Mouse (Mus musculus): Measurements from ENCODE around the gene 2010111I01Rik.
A peak's percentile ranks its signal among the peaks of the same experiment; 100 is the strongest.
"Not testable (repeated sequence)": the region's sequence is repeated elsewhere in the genome, so short reads cannot be mapped to it uniquely, and the experiment has no call there.

Gene 2010111I01Rik

GRCm38 (mm10) chr13:62964640-62965311, at the start of gene 2010111I01Rik:
Gene 2010111I01Rik, plus strand, starts transcription at chr13:62964893.
- ATAC-seq (ENCODE audit: low TSS enrichment) = peak; percentile 94

DNA sequence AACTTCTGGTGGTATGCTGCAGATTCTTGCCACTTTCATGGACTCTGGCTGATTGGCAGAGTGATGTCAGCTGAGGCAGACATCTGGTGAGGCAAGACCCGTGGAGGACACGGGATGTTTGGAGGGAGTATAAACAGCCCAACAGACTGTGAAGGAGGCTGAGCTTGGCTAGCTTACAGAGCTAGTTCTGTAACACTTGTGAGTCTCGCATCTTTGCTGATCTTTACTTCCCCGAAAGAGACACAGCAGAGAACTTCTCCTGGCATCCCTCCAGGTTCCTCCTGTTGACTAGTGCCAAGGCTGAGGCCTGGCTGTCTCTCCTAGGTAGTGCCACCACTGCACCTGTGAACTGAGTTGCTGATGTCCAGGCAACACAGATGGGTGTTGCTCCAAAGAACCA, 48.0 kb upstream of the 2010111I01Rik start:
- no peak for ATAC-seq (ENCODE audit: low TSS enrichment)

GRCm38 (mm10) chr13:62917416-62918110, 47.1 kb upstream of the 2010111I01Rik start:
- ATAC-seq (ENCODE audit: low TSS enrichment) = no peak

GRCm38 (mm10) chr13:62919647-62920341, 44.9 kb upstream of the 2010111I01Rik start:
- ATAC-seq (ENCODE audit: low TSS enrichment) = peak; percentile 83

- ATAC-seq (ENCODE audit: low TSS enrichment) = no peak
These were observed 42.0 kb upstream of the 2010111I01Rik start for GRCm38 (mm10) chr13:62922645-62923044.

DNA sequence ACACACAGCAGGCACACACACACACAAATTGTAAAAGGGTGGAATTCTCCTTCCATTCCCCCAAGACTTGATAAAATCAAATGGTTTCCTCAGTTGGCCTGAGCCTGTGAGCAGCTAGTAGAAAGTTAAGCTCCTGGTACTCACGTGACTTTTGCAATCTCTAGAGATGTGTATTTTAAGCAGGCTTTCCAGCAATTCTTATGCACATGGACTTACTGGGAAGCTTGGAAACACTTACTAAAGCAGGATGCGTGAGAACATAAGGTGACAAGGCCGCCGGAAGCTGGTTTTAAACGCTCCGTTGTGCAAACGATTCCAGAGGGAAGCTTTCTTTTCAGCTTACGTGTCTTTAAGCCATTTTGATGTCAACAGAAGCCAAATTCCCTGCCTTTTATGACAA, 41.5 kb upstream of the 2010111I01Rik start:
- ATAC-seq (ENCODE audit: low TSS enrichment) = no peak

DNA sequence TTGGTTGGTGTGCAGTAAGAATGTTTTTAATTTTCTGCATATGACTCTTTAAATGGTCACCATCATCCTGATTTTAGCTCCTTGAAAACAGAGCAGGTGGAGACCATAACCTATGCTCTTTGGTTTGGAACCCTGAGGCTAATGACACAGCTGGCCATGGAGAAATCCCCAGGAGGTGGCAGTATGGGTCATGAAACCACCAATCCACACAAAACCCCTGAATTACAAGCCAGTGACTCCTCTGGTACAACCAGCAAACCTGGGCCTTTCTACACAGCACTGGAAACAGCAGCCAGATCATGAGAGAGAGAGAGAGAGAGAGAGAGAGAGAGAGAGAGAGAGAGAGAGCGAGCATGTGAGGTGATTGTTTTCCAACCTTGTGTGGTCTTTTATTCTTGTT, 38.2 kb upstream of the 2010111I01Rik start:
- ATAC-seq (ENCODE audit: low TSS enrichment) = peak; percentile 88

GRCm38 (mm10) chr13:62927470-62927869, 37.2 kb upstream of the 2010111I01Rik start:
- ATAC-seq (ENCODE audit: low TSS enrichment) = no peak

GRCm38 (mm10) chr13:62929144-62929543, 35.5 kb upstream of the 2010111I01Rik start:
- not testable (repeated sequence) for ATAC-seq (ENCODE audit: low TSS enrichment)

DNA sequence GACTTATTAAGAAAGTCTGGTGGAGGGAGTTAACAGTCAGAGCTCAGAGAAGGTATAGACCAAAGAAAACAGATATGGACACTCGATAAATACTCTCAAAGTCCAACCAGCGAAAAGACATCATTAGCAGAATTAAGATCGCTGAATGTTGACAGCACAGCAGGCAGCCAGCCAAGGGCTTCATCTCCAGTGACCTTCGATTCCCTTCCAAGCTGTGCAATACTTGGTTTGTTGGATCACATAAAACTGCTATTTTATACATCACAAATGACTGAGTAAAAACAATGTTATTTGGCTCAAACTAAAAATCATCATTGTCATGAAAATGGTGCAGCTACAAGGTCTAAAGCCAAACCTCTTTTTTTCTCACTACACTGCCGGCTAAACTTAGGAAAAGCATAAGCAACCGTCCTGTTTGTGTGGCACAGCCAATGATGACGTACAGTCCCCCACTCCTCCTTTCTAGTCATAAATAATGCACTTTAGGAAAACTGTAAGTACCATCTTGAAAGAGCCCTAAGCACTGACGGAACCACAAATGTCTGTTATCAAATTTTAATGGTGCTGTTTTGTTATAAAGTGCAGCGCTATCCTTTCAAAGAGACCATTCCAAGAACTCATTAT, 34.8 kb upstream of the 2010111I01Rik start:
- ATAC-seq (ENCODE audit: low TSS enrichment) = no peak

DNA sequence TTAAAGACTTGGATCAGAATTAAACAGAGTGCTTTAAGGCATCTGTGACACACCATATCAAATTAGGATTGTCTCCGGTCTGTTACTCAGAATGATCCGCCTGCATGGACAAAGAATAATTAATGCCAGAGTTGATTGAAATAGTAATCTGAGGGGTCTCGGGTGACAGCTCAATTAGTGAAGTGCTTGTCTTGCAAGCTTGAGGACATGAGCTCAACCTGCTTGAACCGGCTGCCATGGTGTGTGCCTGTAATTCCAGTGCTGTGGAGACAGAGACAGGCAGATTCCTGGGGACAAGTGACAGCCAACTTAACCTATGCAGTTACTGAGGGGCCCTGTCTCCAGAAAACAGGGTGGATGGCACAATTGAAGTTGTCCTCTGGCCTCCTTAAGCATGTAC, 32.2 kb upstream of the 2010111I01Rik start:
- no peak for ATAC-seq (ENCODE audit: low TSS enrichment)

GRCm38 (mm10) chr13:62939371-62939770, 25.3 kb upstream of the 2010111I01Rik start:
- no peak for ATAC-seq (ENCODE audit: low TSS enrichment)

DNA sequence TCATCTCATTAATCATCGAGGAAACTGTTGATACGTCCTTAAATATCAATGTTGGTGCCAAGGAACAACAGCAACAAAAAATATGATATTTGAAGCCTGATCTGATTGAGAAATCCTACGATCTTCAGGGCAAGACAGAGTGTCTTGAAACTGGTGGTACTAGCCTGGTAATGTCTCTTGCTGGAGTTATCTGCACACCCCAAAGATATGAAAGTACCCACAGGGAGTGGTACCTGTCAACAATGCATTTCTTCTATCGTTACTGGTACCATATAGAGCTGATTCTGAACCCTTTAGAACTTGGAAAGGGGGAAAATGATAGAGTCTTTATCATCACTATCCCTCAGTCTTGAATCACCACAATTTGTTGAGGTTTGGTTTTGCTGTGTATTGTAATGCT, 24.9 kb upstream of the 2010111I01Rik start:
- no peak for ATAC-seq (ENCODE audit: low TSS enrichment)

GRCm38 (mm10) chr13:62940721-62941120, 24.0 kb upstream of the 2010111I01Rik start:
- peak; percentile 97 for ATAC-seq (ENCODE audit: low TSS enrichment)

DNA sequence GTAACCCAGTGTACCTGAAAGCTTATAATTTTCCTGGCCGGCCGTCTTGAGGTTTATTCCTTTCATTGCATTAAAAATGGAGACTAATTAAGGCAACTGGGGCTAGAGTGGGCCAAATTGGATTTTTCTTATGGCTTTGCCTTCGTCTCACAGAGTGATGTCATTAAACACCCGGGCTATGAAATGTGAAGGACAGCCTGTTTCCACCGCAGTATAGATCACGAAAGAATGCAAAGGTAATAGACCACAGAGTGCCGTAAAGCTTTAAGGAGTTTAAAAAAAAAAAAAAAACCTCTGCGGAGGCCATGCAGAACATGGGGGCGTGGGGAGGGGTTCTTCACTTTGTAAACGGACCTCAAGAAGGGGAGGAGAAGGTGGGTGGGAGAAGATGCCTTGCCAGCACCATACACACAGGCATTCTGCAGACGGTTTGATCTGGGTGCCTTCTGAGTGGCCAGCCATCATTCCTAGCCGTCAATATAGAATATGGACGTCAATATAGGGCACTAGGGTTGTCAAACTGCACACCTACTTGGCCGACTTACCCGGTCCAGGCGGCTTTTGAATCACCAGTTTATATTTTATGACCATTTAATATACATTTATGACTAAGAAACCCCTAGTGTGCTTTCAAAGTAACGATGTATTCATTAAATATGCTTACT, 23.2 kb upstream of the 2010111I01Rik start:
- ATAC-seq (ENCODE audit: low TSS enrichment) = no peak

DNA sequence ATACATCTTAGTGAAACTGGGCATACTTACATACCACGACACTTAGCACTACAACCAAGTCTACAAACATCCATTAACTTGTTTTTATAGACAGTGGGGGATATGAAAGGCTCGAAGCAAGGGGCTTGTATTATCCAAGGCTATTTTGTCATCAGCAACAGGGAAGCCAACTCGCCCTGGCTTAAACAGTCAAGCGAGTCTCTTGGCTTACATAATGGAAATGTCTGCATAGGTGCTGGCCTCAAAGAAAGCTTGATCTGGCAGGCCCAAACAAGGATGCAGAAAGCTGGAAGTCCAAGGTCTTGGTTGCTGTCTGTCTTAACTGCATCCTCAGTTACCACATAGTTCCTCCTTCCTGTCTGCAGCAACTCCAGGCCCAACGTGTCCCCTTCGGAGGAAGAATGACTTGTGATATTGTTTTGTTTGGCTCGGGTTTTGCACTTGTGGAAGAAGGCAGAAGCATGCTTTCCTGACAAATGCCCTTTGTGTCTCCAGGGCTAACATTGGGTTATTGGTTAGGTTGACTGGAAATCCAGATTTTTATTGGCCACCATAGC, 21.3 kb upstream of the 2010111I01Rik start:
- no peak for ATAC-seq (ENCODE audit: low TSS enrichment)

DNA sequence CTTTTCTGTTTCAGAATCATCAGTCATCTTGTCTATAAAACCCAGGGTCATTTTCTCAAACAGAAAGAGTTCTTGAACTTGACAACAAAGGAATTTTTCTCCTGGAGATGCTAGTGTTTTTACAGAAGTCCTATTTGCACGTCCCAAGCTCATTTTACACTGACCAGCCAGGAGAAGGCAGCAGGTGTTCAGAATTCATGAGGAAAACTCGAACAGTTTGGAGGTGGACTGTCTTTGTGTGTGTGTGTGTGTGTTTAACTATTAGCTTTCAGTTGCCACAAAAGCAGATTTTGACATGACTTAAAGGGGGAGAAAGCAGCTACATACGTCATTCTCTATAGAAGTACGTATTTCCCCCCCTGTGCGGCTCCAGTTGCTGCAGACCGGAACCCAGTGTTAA, 20.6 kb upstream of the 2010111I01Rik start:
- ATAC-seq (ENCODE audit: low TSS enrichment) = no peak

DNA sequence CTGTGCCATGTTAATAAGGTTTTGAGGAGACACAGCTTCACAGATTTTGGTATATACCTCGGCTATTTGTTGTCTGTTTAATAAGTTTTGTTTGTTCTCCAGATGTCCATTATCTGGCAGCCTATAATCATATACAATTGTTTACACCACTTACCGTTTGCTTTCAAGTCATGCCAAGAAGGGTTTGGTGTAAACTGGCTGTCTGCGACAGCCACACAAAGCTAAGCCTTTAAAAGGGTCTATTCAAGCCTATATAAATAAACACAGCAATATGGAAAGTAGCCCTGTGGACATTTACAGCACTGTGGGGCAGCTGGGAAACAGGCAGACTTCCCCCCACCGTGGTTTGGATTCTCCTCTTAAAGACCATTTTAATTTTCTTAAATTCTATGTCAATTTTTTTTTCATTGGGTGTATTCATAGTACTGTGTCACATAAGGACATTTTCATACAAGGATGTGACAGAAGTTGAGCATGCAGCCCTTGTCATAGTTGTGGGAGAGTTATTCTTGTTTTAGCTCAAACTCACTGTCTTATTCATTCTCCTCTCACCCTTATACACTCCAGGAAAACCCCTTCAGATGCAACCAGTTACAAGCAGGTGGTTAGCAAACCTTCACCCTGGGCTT, 15.0 kb upstream of the 2010111I01Rik start:
- ATAC-seq (ENCODE audit: low TSS enrichment) = peak; percentile 89

GRCm38 (mm10) chr13:62951606-62952005, 13.1 kb upstream of the 2010111I01Rik start:
- no peak for ATAC-seq (ENCODE audit: low TSS enrichment)

DNA sequence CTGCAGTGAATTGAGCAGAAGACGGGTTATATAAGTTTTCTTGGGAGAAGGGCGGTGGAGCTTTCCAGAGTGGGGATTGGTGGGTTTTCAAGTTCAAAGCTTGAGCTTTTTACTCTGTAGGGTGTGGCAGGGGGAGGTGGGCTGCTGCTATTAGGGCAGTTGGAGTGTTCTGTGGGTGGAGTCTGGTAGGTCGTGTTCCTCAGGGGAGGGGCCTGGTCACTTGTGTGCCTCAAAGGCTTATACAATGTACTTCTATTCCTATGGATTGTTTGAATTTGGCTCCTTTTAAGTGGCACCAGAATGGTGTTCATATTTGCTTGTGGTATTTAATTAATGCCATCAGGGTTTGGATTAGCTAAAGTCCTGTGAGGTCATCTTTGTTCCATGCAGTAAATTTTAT, 12.6 kb upstream of the 2010111I01Rik start:
- no peak for ATAC-seq (ENCODE audit: low TSS enrichment)

DNA sequence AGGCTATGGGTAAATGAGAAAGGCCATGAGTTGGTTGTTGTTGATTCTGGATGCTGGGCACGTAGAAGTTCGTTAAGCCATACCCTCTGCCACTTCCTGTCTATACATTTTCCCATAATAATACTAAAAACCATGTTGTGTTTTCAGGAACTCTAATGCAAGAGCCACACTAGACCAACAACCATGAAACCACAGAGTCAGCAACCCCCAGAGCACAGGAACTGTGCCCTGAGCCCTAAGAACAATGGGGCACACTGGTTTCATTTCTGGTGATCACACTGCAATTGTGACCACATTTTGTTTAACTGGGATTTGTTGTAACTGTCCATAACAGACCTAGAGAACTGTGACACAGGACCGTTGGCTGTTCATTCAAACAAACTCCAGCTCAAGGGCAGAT, 12.1 kb upstream of the 2010111I01Rik start:
- ATAC-seq (ENCODE audit: low TSS enrichment) = no peak
